Mouse (Mus musculus) thymus, postnatal 36 days (tissue): ENCODE results near the gene D2hgdh.
"Not testable (repeated sequence)": the region's sequence is repeated elsewhere in the genome, so short reads cannot be mapped to it uniquely, and the experiment has no call there.

ENCODE experiments used
- DNase-seq, 2 experiments: peaks; one replicate each; pipeline ENCODE4 v3.0.0; 2022; ENCODE audit warnings: mixed read lengths in 2 of 2

Gene D2hgdh

DNA sequence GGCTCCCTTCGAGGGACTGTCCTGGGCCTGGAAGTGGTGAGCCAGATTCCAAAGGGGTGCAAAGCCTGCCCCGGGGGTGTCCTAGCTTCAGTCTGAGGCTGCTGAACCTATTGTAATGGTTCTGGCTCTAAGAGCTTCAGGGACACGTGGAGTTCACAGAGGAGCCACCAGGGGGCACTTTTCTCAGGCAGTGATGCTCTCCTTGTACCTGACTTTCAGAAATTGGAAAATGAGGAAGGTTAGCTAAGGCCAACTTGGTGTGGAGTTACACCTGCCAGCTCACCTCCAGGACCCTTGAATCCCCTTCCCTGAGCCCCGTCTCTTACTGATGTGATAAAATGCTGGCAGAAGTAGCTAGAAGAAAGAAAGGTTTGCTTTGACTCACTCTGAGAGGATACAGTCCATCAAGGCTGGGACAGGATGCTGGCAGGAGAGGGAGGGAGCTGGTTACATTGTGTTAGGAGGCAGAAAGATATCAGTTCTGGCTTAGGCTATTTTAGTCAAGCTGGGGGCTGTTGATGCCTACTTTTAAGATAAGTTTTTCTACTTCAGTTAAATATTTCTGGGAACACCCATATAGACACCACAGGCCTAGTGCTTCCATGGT is 8.1 kb downstream of the D2hgdh start:
- DNase-seq, result not testable (repeated sequence)

GRCm38 (mm10) chr1:93834671-93835150 is 10.0 kb downstream of the D2hgdh start:
- DNase-seq, result no peak

DNA sequence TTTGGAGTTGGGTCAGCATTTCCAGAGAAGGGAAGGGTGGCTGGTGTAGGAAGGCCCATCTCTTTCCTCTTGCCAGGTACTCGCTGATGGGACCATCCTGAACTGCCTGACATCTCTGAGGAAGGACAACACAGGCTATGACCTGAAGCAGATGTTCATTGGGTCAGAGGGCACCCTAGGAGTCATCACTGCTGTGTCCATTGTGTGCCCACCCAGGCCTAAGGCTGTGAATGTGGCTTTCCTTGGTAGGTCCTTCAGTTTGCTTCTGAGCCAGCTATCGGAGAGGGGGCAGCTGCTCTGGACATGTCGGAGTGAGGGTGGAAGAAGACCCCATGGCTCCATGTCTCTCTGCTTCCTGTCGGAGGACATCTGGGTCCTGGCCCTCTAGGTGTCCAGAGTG is 10.5 kb downstream of the D2hgdh start:
- DNase-seq, result no peak

DNA sequence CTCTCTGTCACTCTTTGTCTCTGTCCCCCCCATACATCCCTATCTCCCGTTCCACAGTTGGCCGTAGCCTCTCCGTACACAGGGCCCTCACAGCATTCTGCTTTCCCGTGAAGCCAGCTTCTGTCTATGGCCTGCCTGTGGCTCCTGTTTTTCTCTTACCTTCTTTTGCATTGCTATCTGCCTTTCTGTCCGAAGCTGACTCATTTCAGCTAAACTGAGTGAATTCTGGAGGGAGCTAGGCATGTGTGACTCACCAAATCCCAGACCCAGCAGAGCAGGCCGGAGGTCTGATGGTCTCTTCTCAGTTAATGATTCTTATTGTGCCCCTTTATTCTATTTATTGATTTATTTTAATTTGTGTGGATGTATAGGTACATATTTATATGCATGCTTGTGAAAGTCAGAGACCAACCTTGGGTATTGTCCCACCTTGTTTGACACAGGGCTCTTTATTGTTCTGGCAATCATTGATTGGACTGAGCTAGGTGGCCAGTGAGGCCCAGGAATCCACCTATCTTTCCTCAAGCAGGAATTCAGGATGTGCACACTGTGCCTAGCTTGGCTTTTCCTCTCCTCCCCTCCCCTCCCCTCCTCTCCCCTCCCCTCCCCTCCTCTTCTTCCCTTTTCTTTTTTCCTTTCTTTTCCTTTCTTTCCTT is 11.3 kb downstream of the D2hgdh start:
- no peak for DNase-seq

DNA sequence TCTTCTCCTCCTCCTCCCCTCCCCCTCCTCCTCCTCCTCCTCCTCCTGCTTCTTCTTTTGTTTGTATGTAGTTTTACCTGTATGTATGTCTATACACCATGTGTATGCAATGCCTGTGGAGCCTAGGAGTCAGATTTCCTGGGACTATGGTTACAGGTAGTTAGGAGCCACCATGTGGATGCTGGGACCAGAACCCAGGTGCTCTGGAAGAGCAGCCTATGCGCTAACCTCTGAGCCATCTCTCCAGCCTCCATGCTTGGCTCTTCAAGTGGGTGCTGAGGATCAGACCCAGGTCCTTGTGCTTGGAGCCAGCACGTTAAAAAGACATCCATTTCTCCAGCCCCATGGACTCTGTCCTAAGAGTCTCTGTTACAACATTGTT is 11.8 kb downstream of the D2hgdh start:
- DNase-seq, result no peak

DNA sequence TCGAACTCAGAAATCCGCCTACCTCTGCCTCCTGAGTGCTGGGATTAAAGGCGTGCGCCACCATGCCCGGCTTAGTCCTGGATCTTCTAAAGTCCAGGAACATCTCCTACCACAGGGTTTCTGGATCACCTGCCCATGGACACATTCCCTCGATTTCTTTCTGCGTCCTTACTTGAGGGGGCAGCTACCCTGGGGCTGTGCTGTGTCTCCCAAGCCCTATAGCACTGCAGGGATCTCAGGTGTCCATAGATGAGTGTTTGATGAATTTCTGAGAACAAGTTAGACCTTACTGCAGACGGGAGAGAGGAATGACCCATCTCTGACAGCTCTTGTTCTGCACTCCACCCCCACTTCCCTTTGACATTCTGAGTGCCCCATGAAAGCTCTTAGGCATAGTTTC is 12.6 kb downstream of the D2hgdh start:
- DNase-seq, result no peak

DNA sequence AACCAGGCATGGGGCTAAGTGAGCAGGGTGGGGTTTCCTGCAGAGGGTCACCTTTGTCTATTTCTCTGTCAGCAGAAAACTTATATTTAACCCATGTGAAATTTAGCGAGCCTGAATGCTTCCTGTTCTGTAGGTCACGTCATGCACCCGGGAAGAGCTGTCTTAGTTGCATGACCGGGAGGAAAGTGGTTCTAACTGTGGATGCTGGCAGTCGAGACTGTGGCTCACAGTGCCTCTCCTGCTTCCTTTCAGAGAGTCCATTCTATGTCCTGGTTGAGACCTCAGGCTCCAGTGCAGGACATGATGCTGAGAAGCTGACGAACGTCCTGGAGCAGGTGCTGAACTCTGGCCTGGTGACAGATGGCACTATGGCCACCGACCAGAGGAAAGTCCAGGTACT is 13.9 kb downstream of the D2hgdh start:
- not testable (repeated sequence) for DNase-seq

DNA sequence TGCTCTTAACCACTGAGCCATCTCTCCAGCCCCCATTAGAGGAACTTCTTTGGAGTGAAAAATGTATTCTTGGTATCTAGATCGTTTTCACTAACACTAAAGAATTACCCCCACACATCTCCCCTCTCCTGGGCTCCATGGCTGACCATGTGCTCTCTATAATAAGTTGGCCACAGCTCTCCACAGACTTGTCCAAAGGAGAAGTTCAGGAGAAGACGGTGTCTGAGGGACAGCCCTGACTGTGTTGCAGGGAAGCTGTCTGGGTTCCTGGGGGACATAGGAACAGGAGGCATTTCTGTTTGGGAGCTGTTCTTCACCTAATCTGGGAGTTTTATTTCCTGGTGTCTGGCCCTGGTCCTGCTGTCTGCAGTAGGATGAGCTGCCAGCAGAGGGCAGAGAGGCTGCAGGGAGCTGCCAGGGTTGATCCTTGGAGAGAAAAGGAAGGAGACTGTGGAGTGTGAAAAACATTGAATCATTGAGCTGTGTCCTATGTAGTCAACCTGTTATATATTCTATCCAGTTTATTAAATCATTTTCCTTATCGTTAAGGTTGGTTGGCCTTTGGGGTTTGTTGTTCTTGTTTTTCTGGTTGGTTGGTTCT is 21.2 kb downstream of the D2hgdh start:
- DNase-seq, result not testable (repeated sequence)

- DNase-seq, result not testable (repeated sequence)
Measured at GRCm38 (mm10) chr1:93855790-93856189, 31.1 kb downstream of the D2hgdh start.

GRCm38 (mm10) chr1:93857370-93857769 is 32.7 kb downstream of the D2hgdh start:
- DNase-seq, result no peak

- no peak for DNase-seq
Measured at GRCm38 (mm10) chr1:93857991-93858390, 33.3 kb downstream of the D2hgdh start.

GRCm38 (mm10) chr1:93859619-93860018 is 34.9 kb downstream of the D2hgdh start:
- no peak for DNase-seq

- not testable (repeated sequence) for DNase-seq
Measured at GRCm38 (mm10) chr1:93861048-93861447, 36.3 kb downstream of the D2hgdh start, which contains the start of gene Gal3st2. Gene Gal3st2, plus strand, starts transcription at chr1:93861306.

DNA sequence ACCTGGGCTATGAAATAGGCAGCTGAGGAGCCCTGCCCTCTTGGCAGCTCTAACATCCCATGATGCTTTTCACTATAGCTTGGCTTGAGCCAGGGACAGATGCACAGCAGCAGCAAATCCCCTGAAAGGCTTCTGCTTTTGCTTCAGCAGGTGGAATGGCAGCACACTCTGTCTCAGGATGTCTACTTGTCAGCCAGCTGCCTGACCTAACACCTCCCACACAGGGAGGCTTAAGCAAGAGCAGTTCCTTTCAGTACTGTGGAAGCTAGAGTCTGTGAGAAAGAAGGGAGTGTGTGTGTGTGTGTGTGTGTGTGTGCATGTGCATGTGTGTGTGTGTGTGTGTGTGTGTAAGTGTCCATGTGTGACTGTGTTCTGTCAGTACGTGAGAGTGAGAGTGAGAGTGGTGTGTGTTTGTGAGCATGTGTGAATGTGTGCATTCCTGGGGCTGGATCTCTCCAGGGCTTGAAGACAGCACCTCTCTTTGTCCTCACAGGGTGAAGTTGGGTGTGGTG is 46.9 kb downstream of the D2hgdh start:
- DNase-seq, result not testable (repeated sequence)

DNA sequence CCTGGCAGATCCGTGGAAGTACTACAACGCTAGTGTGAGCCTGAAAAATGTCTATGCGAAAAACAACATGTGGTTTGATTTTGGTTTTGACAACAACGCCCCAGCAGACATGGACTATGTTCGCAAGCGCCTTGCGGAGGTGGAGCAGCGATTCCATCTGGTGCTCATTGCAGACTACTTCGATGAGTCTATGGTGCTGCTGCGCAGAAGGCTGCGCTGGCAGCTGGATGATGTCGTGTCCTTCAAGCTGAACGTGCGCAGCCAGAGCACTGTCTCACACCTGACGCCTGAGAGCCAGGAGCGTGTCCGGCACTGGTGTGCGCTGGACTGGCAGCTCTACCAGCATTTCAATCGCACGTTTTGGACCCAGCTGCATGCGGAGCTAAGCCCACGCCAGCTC is 49.7 kb downstream of the D2hgdh start:
- DNase-seq, result not testable (repeated sequence)

GRCm38 (mm10) chr1:93881778-93882177 is 57.1 kb downstream of the D2hgdh start:
- not testable (repeated sequence) for DNase-seq

DNA sequence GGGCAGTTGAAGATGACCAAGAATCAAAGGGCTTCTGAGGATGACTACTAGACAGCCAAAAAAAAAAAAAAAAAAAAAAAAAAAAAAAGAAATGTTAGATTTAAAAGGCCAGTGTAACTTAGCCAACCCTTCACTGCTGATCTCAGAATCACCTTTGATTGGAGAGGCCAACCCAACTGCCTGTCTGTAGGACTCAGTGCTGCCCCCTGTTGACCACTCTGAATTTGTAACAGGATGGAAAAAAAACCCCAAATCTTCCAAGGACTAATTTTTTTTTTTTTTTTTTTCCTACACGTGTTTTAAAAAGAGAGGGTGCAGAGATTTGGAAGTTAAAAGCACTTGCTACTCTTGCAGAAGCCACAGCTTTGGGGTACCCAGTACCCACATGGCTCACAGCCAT is 66.2 kb downstream of the D2hgdh start:
- DNase-seq, result not testable (repeated sequence)

- not testable (repeated sequence) for DNase-seq
Measured at GRCm38 (mm10) chr1:93897395-93897794, 72.7 kb downstream of the D2hgdh start.

DNA sequence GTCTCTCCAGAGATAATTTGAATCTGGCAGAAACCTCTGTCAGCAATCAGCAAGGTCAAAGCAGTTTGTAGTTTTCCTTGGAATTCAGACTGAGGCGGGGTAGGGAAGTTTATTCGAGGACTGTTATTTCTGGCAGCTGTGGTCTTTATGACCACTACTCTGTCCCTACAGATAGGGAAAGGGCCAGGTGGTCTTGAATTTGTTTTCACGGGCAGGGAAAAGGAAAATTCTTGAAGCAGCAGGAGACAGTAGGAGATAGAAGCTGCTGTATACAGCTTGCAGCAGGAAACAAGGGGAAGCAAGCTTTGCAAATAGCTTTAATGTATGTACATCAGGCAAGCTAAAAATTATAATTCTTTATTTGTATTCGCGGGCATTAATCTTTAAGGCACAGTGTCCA is 76.6 kb downstream of the D2hgdh start:
- not testable (repeated sequence) for DNase-seq
